Mouse (Mus musculus): ENCODE data around the gene Dclk1. TPM values are rescaled to one million over a fixed set of nuclear protein-coding genes. Genes with fewer than 3 reads are reported as not detected.

Dclk1 gene
- total RNA-seq, 2 experiments from 2014 or later: 7.4 to 7.5 TPM

DNA sequence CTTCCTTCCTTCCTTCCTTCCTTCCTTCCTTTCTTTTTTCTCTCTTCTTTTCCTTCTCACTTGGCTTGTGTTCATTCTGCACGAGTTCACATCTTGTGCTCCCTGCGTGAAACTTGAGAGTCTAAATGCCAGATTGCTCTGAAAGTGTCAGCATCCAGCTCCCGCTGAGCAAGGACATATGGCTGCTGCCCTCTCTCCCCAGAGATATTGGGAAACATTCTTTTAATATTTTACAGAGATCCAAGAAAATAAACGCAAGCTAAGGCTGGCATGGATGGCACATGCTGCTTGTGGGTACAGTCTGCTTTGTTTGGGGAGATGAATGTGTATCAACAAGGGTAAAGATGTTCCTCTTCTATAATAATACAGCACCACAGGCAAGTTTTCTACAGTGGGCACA lies 241.2 kb downstream of the Dclk1 start:
- intact Hi-C loops (cut with DNase I): no loop called here
- DNase-seq: no peak

- no peak for DNase-seq
- intact Hi-C loops (cut with DNase I): no loop called here
Measured at GRCm38 (mm10) chr3:55489231-55489990, 247.2 kb downstream of the Dclk1 start.

- DNase-seq: no peak
- intact Hi-C loops (cut with DNase I): loop anchor here (10.0 kb wide), 2 partner anchors 117 to 1713 kb away; no protein-coding TSS in a partner anchor
Measured at GRCm38 (mm10) chr3:55492021-55492420, 249.9 kb downstream of the Dclk1 start.

GRCm38 (mm10) chr3:55494348-55494747 lies 252.2 kb downstream of the Dclk1 start:
- DNase-seq: peak in 1 of 2 experiments; percentile 11
- intact Hi-C loops (cut with DNase I): loop anchor here (10.0 kb wide), 2 partner anchors 120 to 1710 kb away; no protein-coding TSS in a partner anchor

- DNase-seq: no peak
Measured at GRCm38 (mm10) chr3:55495231-55495630, 253.1 kb downstream of the Dclk1 start.

DNA sequence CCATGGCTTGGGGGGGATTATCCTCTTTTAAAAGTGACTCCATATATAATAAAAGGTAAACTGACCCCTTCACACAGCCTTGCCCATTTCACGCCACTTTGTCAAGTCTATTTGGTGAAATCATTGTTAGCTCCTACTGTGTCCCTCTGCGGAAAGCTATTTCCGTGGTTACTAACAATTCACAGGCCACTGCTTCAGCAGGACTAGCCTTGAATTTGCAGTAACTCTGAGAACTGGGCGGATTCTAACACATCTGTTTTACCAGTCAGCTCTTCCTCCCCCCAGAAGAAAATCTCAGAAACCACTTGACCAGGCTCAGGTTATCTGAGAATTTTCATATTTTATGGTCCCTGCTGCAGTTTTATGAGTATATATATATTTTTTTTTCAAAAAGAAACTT lies 253.7 kb downstream of the Dclk1 start:
- DNase-seq: no peak
- intact Hi-C loops (cut with DNase I): loop anchor here (10.0 kb wide), 2 partner anchors 121 to 1709 kb away; no protein-coding TSS in a partner anchor

More at GRCm38 (mm10) chr3:55495231-55495630, 253.1 kb downstream of the Dclk1 start:
- intact Hi-C loops (cut with DNase I): loop anchor here (10.0 kb wide), 2 partner anchors 120 to 1710 kb away; no protein-coding TSS in a partner anchor

DNA sequence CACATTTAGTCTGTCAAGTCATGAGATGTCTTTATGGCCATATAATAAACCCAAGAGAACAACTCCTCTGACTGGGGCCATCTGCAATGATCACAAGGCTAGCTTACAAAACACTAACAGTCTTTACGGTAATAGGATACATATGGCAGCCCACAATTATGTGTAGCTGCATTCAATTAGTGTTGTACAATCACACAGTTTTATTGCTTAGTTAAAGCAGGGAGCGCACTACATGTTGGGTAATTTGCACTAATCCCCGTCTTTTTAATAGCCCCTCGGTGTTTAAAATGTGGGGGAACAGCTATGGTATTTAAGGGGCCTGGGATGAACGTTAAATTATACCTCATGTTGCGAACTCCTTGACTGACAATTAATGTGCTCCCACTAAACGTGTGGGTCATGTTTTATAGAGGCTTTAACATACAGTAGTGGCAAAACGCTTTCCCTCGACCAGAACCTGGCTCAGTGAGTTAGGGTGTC lies 254.3 kb downstream of the Dclk1 start:
- DNase-seq: no peak
- intact Hi-C loops (cut with DNase I): loop anchor here (10.0 kb wide), 2 partner anchors 122 to 1708 kb away; no protein-coding TSS in a partner anchor

- no peak for DNase-seq
- intact Hi-C loops (cut with DNase I): loop anchor here (10.0 kb wide), 2 partner anchors 124 to 1706 kb away; no protein-coding TSS in a partner anchor
Measured at GRCm38 (mm10) chr3:55499298-55499697, 257.1 kb downstream of the Dclk1 start.

GRCm38 (mm10) chr3:55510198-55510597 lies 268.0 kb downstream of the Dclk1 start:
- intact Hi-C loops (cut with DNase I): no loop called here
- no peak for DNase-seq

DNA sequence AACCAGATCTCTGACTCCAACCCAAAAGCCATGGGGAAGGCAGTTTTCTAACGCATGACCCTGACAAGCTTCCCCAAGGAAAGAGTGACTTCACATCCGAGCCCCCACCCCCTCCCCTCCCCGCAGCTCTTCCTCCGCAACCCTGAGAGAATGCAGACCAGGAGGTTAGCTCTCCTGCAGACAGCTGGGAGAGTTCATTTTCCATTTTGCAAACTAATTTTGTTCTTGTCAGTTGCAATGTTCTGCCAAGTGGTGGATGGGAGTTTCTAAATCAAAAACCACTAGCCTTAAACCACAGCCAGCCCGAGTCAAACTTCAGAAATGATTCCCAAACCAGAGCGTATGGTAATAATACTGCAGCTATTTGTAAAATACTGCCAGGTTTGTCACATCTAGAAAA lies 269.5 kb downstream of the Dclk1 start:
- DNase-seq: peak; percentile 8 to 20
- intact Hi-C loops (cut with DNase I): no loop called here

- intact Hi-C loops (cut with DNase I): no loop called here
- no peak for DNase-seq
Measured at GRCm38 (mm10) chr3:55515966-55516365, 273.8 kb downstream of the Dclk1 start.

GRCm38 (mm10) chr3:55517454-55518014 lies 275.4 kb downstream of the Dclk1 start:
- DNase-seq: no peak
- intact Hi-C loops (cut with DNase I): no loop called here

- intact Hi-C loops (cut with DNase I): loop anchor here (5.0 to 10.0 kb wide), 2 partner anchors 264 to 482 kb away; partner anchors contain the start of gene Mab21l1
- DNase-seq: peak; percentile 65 to 80
Measured at GRCm38 (mm10) chr3:55520240-55521180, 278.3 kb downstream of the Dclk1 start.

GRCm38 (mm10) chr3:55521776-55522175 lies 279.6 kb downstream of the Dclk1 start:
- no peak for DNase-seq
- intact Hi-C loops (cut with DNase I): loop anchor here (5.0 to 10.0 kb wide), 2 partner anchors 263 to 481 kb away; partner anchors contain the start of gene Mab21l1

DNA sequence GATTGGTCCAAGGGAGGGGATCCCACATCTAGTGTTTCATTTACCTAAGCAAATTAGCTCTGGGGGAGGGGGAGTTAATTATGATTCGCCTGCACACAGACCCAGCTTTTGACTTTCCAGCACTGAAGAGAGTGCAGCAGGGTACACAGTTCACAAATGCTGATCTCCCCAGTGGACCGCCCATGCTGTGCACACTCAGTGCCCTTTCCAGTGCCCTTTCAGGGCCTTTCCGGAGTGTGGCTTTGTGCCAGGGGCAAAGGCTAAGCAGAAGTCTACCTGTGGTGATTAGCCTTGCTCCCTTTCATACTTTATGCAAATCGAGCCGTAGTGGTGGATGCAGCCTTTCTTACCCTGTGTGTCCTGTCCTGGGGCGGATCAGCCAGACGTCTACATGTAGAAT lies 281.1 kb downstream of the Dclk1 start:
- intact Hi-C loops (cut with DNase I): loop anchor here (5.0 to 10.0 kb wide), 2 partner anchors 262 to 479 kb away; partner anchors contain the start of gene Mab21l1
- DNase-seq: no peak

- intact Hi-C loops (cut with DNase I): loop anchor here (5.0 to 10.0 kb wide), 2 partner anchors 261 to 478 kb away; partner anchors contain the start of gene Mab21l1
- DNase-seq: no peak
Measured at GRCm38 (mm10) chr3:55523735-55524477, 281.7 kb downstream of the Dclk1 start.

- intact Hi-C loops (cut with DNase I): loop anchor here (5.0 to 10.0 kb wide), 2 partner anchors 260 to 478 kb away; partner anchors contain the start of gene Mab21l1
Measured at GRCm38 (mm10) chr3:55524491-55525195, 282.5 kb downstream of the Dclk1 start.

DNA sequence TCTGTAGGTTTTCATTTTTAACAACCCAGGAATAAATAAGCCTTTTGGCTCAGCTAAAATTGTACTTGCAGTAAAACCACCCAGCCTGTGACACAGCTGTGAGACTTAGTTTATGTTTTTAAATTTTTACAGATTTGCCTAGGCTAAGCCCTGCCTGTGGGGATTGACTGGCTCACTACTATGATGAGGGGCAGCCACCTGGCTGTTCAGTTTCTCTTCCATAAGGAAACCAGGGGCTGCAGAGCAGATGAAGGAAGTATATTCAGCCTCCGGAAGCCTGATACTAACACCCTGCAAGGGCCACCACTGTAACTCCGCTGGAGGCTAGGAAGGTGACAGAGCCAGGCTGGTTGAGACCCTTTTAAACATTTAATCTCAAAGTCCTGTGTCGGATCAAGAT lies 284.3 kb downstream of the Dclk1 start:
- intact Hi-C loops (cut with DNase I): loop anchor here (10.0 kb wide), 1 partner anchor 258 kb away; the partner anchor contains the start of gene Mab21l1
- no peak for DNase-seq

More at GRCm38 (mm10) chr3:55524491-55525195, 282.5 kb downstream of the Dclk1 start:
- DNase-seq: peak; percentile 21 to 26
